ENCODE assay signal across 8 mouse cellular contexts in genomic region chr8:121829777-121830362, GRCm38 (mm10). TPM values are rescaled to one million over a fixed set of nuclear protein-coding genes. Genes with fewer than 3 reads are reported as not detected.
A peak's percentile ranks its signal among the peaks of the same experiment; 100 is the strongest.
DNase-seq lines count a peak whose midpoint lies in the region; ATAC-seq lines count a peak whose summit lies in the region.

No protein-coding gene starts in this region.

- ATAC-seq in hindbrain, embryonic 14.5 days (ENCODE audit: low FRiP score), result peak; percentile 83

- peak overlapping the region; percentile 90 for H3K9ac ChIP-seq in hindbrain, embryonic 14.5 days

- H3K27me3 ChIP-seq in hindbrain, embryonic 14.5 days (ENCODE audit: control insufficient read depth, insufficient read depth, low read length), result no peaks in the 10 kb centered on the region
- no peaks in the 10 kb centered on the region; the same call in 1 of the 2 replicates for H3K27me3 ChIP-seq in midbrain, embryonic 10.5 days (ENCODE audit: low read depth, poor library complexity, severe bottlenecking)

- peaks cover 12% of the 10 kb centered on the region for H3K4me1 ChIP-seq in hindbrain, embryonic 14.5 days (replicated peaks; ENCODE audit: control insufficient read depth, insufficient read depth, low read length)
- peaks cover 21% of the 10 kb centered on the region for H3K4me1 ChIP-seq in midbrain, embryonic 10.5 days

- intact Hi-C loops in gastrocnemius, postnatal 36 days (cut with DNase I), result loop anchor here (5.0 kb wide), 1 partner anchor 113 kb away; no protein-coding TSS in a partner anchor

- WGBS in hindbrain, embryonic 14.5 days, result 19% methylated on average over 18 of the region's 18 CpGs
- 22% methylated on average over 18 of the region's 18 CpGs for whole genome bisulfite sequencing in midbrain, embryonic 10.5 days

- H3K36me3 ChIP-seq in hindbrain, embryonic 14.5 days (replicated peaks; ENCODE audit: control insufficient read depth, insufficient read depth), result no peaks in the 10 kb centered on the region
- H3K36me3 ChIP-seq in midbrain, embryonic 10.5 days, result peaks cover 6% of the 10 kb centered on the region

- peak; percentile 53 for DNase-seq in adrenal gland, postnatal 14 days
- no peak for DNase-seq in adrenal gland, postnatal 10 days
- DNase-seq in right cerebral cortex, adult 18-20 months, result peak; percentile 29
- DNase-seq in right cerebral cortex, postnatal 36 days (ENCODE audit: low spot score in 2 of 2), result no peak
- no peak for DNase-seq in hindbrain, embryonic 14.5 days (ENCODE audit: low spot score)
- no peak for DNase-seq in midbrain, embryonic 10.5 days (ENCODE audit: low spot score)
- DNase-seq in embryo, embryonic 11 days, result no peak
- no peak for DNase-seq in gastrocnemius, postnatal 36 days

- peak overlapping the region; percentile 80 for H3K27ac ChIP-seq in hindbrain, embryonic 14.5 days
- peak overlapping the region; percentile 89 for H3K27ac ChIP-seq in midbrain, embryonic 10.5 days (replicated peaks)

- H3K4me2 ChIP-seq in hindbrain, embryonic 14.5 days (replicated peaks), result peak overlapping the region; percentile 87

- H3K9me3 ChIP-seq in hindbrain, embryonic 14.5 days (ENCODE audit: control insufficient read depth, low read length), result no peaks in the 10 kb centered on the region
- no peaks in the 10 kb centered on the region for H3K9me3 ChIP-seq in midbrain, embryonic 10.5 days (replicated peaks)

- H3K4me3 ChIP-seq in hindbrain, embryonic 14.5 days (replicated peaks; ENCODE audit: low read length), result peak overlapping the region; percentile 94
- peak overlapping the region; percentile 78 for H3K4me3 ChIP-seq in midbrain, embryonic 10.5 days

RNA-seq across cellular contexts. Expression of gene Klhdc4, which starts 0.5 kb away (rescaled TPM):
- total RNA-seq in adrenal gland, postnatal 14 days (2021), result 20.4 and 22.3 TPM in 2 replicates
- total RNA-seq in adrenal gland, postnatal 10 days (2021), result 10 to 100 TPM; 18.0 to 20.4 TPM
- 40.6 and 41.3 TPM in 2 replicates for polyA plus RNA-seq in hindbrain, embryonic 14.5 days (2014; fragmentation: Nextera tagmentation; extraction: Ambion mirVana)
- polyA plus RNA-seq in midbrain, embryonic 10.5 days (2016; fragmentation: Nextera tagmentation; extraction: Ambion mirVana), result 62.1 and 64.1 TPM in 2 replicates
- 1 to 10 TPM; 9.0 TPM for total RNA-seq in gastrocnemius, postnatal 36 days (2021)

Comparison
In these comparisons a context has a peak if more than half of its experiments do, and no peak if none do; other contexts are left out.
1. DNase-seq: peak in adrenal gland, postnatal 14 days (single experiment) and right cerebral cortex, adult 18-20 months (single experiment); none in adrenal gland, postnatal 10 days (single experiment), right cerebral cortex, postnatal 36 days (0 of 2), hindbrain, embryonic 14.5 days (single experiment), midbrain, embryonic 10.5 days (single experiment), embryo, embryonic 11 days (single experiment) and gastrocnemius, postnatal 36 days (0 of 2).